In genomic region chr14:44977278-44977677, GRCm38 (mm10) we compare ENCODE assay signal across 8 mouse cellular contexts. TPM values are rescaled to one million over a fixed set of nuclear protein-coding genes. Genes with fewer than 3 reads are reported as not detected.
A peak's percentile ranks its signal among the peaks of the same experiment; 100 is the strongest.
DNase-seq lines count a peak whose midpoint lies in the region; ATAC-seq lines count a peak whose summit lies in the region.
"Not testable (repeated sequence)": the region's sequence is repeated elsewhere in the genome, so short reads cannot be mapped to it uniquely, and the experiment has no call there.

No protein-coding gene starts in this region.

- intact Hi-C loops in gastrocnemius, postnatal 14 days (cut with DNase I; ENCODE audit: low total_unique reads) = not testable (repeated sequence)

- peak; percentile 81 for ATAC-seq in megakaryocyte-erythroid progenitor cell, adult 5-6 weeks (replicated peaks; ENCODE audit: low FRiP score, low TSS enrichment, poor library complexity, severe bottlenecking)

- peak; percentile 65 for DNase-seq in ZHBTc4 (ENCODE audit: low read depth, low spot score)
- DNase-seq in embryo, embryonic 10 days (ENCODE audit: low spot score) = peak; percentile 75
- peak; percentile 39 for DNase-seq in gastrocnemius, postnatal 14 days
- DNase-seq in kidney, adult 11 months = peak; percentile 8
- DNase-seq in left cerebral cortex, adult 8-10 months (ENCODE audit: low spot score in 2 of 2) = peak; percentile 33 to 61
- DNase-seq in right cerebral cortex, adult 2 months (ENCODE audit: low spot score in 2 of 2) = peak; percentile 88 to 90
- peak; percentile 48 for DNase-seq in urinary bladder, postnatal 25 days (ENCODE audit: low spot score)

RNA-seq across cellular contexts. Expression of gene Ptger2, which starts 10.7 kb away (rescaled TPM):
- under 1 TPM; 0.18 to 0.27 TPM for total RNA-seq in gastrocnemius, postnatal 14 days (2021)
- total RNA-seq in left cerebral cortex, adult 8-10 months (2022) = under 1 TPM; 0.14 to 0.61 (median 0.41) TPM
- 0.64 TPM in 1 of 2 replicates, not detected in the other for total RNA-seq in megakaryocyte-erythroid progenitor cell, adult 5-6 weeks (2014; fragmentation: Nextera tagmentation)
- 0.08 TPM in 1 of 2 replicates, not detected in the other for total RNA-seq in megakaryocyte-erythroid progenitor cell, adult 5-6 weeks (2017)

Comparison
In these comparisons a context has a peak if more than half of its experiments do, and no peak if none do; other contexts are left out.
1. Peak in every context shown above with its lines: DNase-seq and ATAC-seq.
2. DNase-seq: peak in every context shown above with its lines; median percentile 89 in right cerebral cortex, adult 2 months; 75 in embryo, embryonic 10 days; 65 in ZHBTc4; 48 in urinary bladder, postnatal 25 days; 47 in left cerebral cortex, adult 8-10 months; 39 in gastrocnemius, postnatal 14 days; 8 in kidney, adult 11 months.